Mouse (Mus musculus) layer of hippocampus, adult 6 months (tissue): Measurements from ENCODE around the gene Zmym5. TPM values are rescaled to one million over a fixed set of nuclear protein-coding genes. Genes with fewer than 3 reads are reported as not detected.

Experiments used
- long read RNA-seq, 2 experiments: library from polyadenylated mRNA; unstranded; transcript quantifications; one replicate each; pipeline ENCODE4 v2.0.0; 2019 to 2020
- polyA plus RNA-seq: library from polyadenylated mRNA; unstranded; fragments of <200 nt; fragmentation: Nextera tagmentation; gene quantifications from 2 replicates; pipeline ENCODE4 v1.2.3, GENCODE M21; 2021

The Zmym5 gene
- 11.6 and 12.0 TPM in 2 replicates for polyA plus RNA-seq
- long read RNA-seq, experiment 1, partial matches to known transcripts: 10 of 30 reads
- long read RNA-seq, experiment 1, other reads (novel, unspliced or antisense): 20 of 30 reads
- long read RNA-seq, experiment 2, full-length matches to known transcripts: 6 of 115 reads
- long read RNA-seq, experiment 2, partial matches to known transcripts: 10 of 115 reads
- long read RNA-seq, experiment 2, other reads (novel, unspliced or antisense): 99 of 115 reads

DNA sequence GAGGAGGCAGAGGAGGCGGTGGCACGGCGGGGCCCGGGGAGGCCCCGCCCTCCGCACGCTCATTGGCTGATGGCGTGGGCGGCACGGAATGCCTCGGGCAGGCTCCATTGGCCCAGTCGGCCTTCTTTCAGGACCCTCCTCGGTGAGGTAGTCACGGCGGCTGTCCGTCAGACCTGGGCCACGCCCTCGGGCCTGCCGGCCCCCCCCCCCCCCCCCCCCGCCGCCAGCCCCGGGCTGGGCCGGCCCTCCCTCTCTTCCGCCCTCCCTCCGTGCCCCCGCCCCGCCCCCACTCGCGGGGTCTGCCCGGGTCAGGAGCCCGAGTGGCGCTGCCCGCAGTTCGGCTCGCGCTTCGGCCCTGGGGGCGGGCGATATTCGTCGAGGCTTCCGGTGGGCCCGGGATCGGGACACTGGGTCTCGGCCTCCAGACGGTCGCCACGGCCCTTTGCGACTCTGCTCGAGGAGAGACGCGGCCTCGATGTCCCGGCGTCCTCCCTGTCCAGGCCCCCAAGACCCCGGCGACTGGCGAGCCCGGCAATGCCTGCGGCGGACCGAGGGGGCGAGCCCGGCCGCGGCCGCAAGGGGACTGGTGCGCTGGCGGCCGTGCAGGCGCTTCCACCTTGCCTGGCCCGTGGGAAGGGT is at the start of gene Zmym5:
TSS of gene Zmym5 (minus strand) at position 16 of the 639 bp plus-strand sequence.

DNA sequence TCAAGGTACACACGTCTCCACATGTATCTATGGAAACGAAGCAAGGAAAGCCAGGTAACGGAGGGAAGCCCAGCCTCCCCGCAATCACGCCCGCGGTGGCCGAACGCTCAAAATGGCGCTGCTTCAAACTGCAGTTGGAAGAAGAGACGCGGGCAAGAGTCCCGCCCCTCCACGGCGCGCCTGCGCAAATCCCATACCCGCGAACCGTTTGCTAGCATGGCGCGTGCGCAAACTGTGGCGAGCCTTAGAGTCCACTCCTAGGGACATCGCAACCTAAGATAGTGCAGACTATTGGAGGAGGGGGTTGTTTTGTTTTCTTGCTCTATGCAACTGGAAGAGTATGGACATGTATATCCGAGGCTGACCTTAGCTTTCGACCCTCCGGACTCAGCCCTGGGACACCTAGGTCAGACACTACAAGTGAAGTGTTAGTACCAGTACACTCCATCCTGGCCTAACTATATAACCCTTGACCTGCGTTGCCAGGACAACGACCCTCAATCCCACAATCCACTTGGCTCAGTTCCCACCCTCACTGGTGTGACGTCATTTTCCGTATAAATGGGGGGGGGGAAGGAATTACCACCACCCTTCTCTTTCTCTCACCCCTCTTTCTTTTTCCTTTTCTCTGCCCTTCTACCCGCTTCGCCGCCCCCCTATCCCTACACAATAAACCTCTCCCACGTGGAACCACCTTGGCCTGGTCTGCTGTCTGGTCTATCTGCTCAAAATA is 33.1 kb downstream of the Zmym5 start, which contains the start of gene Pspc1:
TSS of gene Pspc1 (minus strand) at position 117 of the 733 bp plus-strand sequence.

Other genes with a start within 250 kb of the Zmym5 start
- 0.64 and 1.2 TPM in 2 replicates for gene Cenpj, start 236.3 kb downstream of the Zmym5 start, polyA plus RNA-seq
- gene Parp4, start 236.1 kb downstream of the Zmym5 start, polyA plus RNA-seq: 2.1 and 3.0 TPM in 2 replicates
- 43.9 and 49.0 TPM in 2 replicates for gene Mphosph8, start 143.5 kb downstream of the Zmym5 start, polyA plus RNA-seq
- gene Pspc1, start 33.4 kb downstream of the Zmym5 start, polyA plus RNA-seq: 9.5 and 13.2 TPM in 2 replicates
- gene Zmym2, start 74.9 kb upstream of the Zmym5 start, polyA plus RNA-seq: 15.0 and 18.4 TPM in 2 replicates
- gene Gja3, start 246.4 kb upstream of the Zmym5 start, polyA plus RNA-seq: 0.45 and 0.89 TPM in 2 replicates